Mouse (Mus musculus): Measurements from ENCODE around the gene Zfp790. TPM values are rescaled to one million over a fixed set of nuclear protein-coding genes. Genes with fewer than 3 reads are reported as not detected.
"Not testable (repeated sequence)": the region's sequence is repeated elsewhere in the genome, so short reads cannot be mapped to it uniquely, and the experiment has no call there.

Gene Zfp790
- total RNA-seq, 2 experiments from 2014 or later: 21.0 to 22.0 TPM

DNA sequence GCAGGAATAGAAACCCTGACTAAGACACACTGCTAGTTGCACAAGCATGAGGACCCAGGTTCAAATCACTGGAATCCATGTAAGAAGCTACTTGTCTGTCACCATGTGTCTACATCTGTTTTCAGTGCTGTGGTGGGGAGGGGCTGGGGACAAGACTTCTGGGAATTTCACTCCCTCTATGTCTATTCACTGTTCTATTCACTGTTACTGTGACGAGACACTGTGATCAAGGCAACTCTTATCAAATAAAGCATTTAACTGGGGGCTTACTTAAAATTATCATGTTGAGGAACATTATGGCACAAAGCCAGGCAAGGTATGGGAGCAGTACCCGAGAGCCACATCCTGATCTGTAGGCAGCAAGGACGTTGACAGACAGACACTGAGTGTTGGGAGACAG is 23.3 kb downstream of the Zfp790 start:
- DNase-seq (ENCODE audit: extremely low spot score in 1 of 2, low spot score in 1 of 2): no peak

DNA sequence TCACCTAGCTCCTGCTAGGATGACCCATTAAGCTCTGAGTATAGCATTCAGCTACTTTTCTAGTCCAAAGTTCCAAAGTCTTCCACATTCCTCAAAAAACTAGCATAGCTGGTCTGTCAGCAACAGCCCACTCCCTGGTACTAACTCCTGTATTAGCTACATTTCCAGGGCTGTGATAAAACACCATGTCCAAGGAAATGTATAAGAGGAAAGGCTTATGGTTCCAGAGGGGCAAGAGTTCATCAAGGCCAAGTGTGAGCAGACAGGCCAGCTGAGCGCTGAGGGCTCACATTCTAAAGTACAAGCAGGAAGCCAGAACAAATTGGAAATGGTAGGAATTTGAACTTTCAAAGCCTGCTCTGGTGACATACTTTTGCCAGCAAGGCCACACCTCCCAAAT is 26.2 kb downstream of the Zfp790 start:
- DNase-seq (ENCODE audit: extremely low spot score in 1 of 2, low spot score in 1 of 2): no peak

DNA sequence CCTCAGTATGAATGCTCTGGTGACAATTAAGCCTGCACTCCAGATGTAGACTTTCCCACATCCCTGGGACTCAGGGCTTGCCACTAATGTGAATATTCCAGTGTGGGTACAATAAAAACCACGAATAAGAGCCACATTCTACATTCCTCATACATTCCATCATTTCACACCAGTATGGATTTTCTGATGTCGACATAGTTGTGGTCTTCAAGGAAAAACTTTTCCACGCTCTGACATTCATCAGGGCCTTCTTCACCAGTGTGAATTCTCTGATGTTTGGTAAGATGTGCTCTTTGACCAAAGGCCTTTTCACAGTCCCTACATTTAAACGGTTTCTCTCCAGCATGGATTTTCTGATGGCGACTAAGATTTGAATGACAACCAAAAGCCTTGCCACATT is 28.7 kb downstream of the Zfp790 start:
- DNase-seq (ENCODE audit: extremely low spot score in 1 of 2, low spot score in 1 of 2): no peak

DNA sequence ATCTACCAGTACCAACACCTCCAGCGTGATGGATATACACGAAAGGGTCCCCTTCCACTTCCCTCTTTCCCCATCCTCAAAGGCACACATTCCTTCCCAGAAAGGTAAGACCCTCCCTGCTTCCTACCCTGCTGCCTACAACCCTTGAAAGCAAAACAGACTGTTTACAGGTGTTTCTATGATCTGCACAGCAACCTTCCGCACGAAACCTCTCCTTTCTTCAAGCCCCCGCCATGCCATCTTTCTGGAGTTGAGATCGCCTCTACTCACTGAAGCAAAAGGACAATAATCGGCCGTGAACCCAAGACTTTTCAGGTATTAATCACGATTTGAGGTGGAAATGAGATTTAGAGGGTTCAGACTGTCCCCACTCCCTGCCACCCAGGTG is 36.9 kb downstream of the Zfp790 start:
- DNase-seq (ENCODE audit: extremely low spot score in 1 of 2, low spot score in 1 of 2): no peak

DNA sequence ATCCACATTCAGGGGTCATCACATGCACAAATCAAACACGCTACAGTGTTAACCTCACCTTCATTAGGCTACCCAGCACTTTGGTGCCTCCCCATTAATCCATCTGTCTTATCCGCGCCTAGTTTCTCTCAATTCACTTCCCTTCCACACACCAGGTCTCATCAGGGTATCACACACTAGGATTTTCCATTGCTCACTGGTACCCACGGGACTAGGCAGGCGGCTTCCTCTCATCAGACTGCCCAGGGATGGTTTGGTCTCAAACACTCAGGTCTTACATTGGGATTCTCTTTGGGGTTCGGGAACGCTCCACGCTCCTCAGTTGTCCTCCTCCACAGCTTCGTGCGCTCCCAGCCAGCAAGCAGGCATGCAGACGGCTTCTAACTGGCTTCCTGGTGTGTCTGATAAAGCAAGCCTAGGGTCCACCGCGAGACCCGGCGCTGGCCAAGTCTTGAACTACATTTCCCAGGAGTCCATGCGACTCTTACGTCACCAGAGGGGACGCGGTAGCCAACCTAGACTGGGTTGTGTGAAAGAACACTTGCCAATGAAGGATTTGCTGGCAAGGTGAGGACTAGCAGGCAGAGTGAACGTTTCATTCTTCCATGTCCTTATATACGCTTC is 37.4 kb downstream of the Zfp790 start, which contains the start of gene Zfp940:
TSS of gene Zfp940 (minus strand) at position 451 of the 624 bp plus-strand sequence.
- DNase-seq (ENCODE audit: extremely low spot score in 1 of 2, low spot score in 1 of 2): peak; percentile 73 to 83

DNA sequence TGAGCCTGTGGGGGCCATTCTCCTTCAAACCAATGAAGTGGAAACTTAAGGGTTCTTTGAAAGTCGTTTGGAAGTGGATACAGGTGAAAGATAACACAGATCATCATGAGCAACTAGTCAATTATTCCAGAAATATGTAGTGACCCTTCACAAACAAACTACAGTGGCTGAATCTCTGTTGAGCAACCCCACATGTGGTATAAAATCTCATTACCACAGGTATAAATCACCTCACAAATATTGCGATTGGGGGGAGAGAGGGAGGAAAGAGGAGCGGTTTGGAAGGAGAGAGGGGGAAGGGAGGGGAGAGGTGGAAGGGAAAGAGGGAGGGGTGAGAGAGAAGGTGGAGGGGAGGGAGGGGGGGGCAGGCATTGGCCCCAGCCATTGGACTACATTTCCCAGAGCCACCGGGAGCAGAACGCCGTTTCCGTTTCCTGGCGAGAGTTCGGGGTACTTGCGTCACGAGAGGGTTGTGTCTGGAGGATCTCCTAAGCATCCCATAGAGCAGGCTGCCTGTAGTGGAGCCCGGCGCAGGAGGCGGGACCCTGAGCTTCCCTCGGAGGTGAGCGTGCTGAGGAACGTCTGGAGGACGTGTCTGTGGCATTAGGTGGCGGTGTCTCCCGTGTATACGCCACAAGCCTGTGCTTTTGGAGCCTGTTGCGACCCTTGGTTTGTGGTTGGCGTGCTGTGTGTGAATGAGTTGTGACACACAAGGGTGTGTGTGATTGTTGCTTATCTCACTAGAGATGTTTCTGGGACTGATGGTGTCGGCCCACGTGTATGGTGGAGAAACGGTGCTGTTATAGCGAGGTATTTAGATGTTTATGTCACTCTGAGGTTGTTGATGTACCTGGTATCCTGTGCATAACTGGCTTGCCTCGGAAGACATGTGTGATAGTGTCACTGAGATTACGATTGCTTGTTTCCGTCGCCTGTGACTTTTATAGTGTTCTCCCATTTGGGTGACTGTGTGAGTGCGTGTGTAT is 43.9 kb downstream of the Zfp790 start, which contains the start of gene Zfp420:
TSS of gene Zfp420 (plus strand) at position 448 of the 986 bp plus-strand sequence.
- peak; percentile 79 to 81 for DNase-seq (ENCODE audit: extremely low spot score in 1 of 2, low spot score in 1 of 2)

DNA sequence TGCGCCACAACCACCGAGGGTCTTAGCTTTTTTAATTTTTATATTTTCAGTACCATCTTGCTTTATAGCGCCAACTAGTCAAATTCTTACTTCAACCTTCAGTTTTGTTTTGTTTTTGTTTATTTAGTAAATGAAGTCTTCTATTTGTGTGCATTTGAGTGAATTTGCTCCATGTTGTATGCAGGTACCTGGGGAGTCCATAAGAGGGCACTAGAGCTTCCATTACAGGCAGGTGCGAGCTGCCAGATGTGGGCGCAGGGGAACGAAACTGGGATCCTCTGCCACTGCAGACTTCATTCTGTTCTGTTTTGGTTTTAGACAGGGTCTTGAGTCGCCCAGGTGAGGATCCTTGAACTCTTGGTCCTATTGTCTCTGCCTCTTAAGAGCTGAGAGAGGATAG is 45.7 kb downstream of the Zfp790 start:
- DNase-seq (ENCODE audit: extremely low spot score in 1 of 2, low spot score in 1 of 2): no peak

DNA sequence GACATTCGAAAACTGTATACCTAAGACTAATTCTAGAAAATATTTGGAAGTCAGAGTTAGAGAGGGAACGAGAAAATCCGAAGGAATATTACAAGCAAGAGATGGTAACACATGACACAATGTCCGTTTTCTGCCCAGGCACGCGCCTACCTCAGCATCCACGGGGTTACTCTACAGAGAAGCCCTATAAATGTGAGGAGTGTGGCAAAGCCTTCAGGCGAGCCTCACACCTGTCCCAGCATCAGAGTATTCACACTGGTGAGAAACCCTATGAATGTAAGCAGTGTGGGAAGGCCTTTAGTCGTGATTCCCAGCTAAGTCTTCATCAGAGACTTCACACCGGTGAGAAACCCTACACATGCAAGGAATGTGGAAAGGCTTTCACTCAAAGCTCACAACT is 58.3 kb downstream of the Zfp790 start:
- DNase-seq (ENCODE audit: extremely low spot score in 1 of 2, low spot score in 1 of 2): no peak

DNA sequence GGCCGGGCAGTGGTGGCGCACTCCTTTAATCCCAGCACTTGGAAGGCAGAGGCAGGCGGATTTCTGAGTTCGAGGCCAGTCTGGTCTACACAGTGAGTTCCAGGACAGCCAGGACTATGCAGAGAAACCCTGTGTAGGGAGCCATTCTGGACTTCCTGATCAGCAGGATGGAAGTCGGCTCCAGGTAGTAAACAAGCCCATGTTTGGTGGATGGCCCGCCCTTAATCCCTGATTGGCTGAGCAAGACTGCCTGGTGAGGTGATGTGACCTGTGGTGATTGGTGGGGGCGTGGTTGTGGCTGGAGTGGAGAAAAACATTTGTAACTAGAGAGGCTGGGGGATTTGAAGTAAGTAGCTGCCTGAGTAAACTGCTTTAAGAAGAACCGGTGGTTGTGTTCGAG is 61.6 kb downstream of the Zfp790 start:
- DNase-seq (ENCODE audit: extremely low spot score in 1 of 2, low spot score in 1 of 2): not testable (repeated sequence)

DNA sequence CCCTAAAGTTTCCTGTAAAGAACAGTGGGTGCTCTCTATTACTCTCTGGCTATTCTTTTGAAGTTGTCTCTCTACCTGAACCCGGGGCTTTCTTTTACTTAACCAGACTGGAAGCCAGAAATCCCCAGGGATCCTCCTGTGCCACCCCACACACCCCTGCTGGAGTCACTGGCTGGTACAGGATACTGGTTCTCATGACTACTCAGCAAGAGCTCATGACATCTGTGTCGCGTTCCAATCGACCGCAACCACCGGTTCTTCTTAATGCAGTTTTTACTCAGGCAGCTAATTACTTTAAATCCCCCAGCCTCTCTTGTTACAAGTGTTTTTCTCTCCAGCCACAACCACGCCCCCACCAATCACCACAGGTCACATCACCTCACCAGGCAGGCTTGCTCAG is 64.1 kb downstream of the Zfp790 start:
- no peak for DNase-seq (ENCODE audit: extremely low spot score in 1 of 2, low spot score in 1 of 2)

Small RNA genes within 50 kb of the gene (microRNA-seq; reads per million reads assigned to microRNA genes)
- gene Mir1964: 2.2 to 4.8 reads per million in 2 experiments

Other genes with a start within 250 kb of the Zfp790 start
- under 1 TPM in 1 of 2 experiments, not detected in 1; 0.52 TPM for gene Catsperg2, start 89.1 kb upstream of the Zfp790 start, total RNA-seq (2021)
- gene Zfp84, start 47.6 kb upstream of the Zfp790 start, total RNA-seq (2021): 10 to 100 TPM; 18.6 to 19.0 TPM
- 10 to 100 TPM in 1 of 2 experiments, 1 to 10 TPM in 1; 9.6 to 10.9 TPM for gene Zfp30, start 32.1 kb upstream of the Zfp790 start, total RNA-seq (2021)
- gene Zfp940, start 37.6 kb downstream of the Zfp790 start, total RNA-seq (2021): 10 to 100 TPM; 14.3 to 17.0 TPM
- 10 to 100 TPM; 14.0 to 14.2 TPM for gene Zfp420, start 43.9 kb downstream of the Zfp790 start, total RNA-seq (2021)
- 10 to 100 TPM; 19.5 to 20.1 TPM for gene Zfp27, start 90.5 kb downstream of the Zfp790 start, total RNA-seq (2021)
- 1 to 10 TPM; 8.4 to 8.7 TPM for gene Zfp383, start 92.1 kb downstream of the Zfp790 start, total RNA-seq (2021)
- gene Zfp74, start 138.0 kb downstream of the Zfp790 start, total RNA-seq (2021): 10 to 100 TPM; 15.1 to 16.7 TPM
- gene Zfp568, start 167.8 kb downstream of the Zfp790 start, total RNA-seq (2021): 1 to 10 TPM; 2.5 to 3.5 TPM
- gene Zfp14, start 235.3 kb downstream of the Zfp790 start, total RNA-seq (2021): 10 to 100 TPM in 1 of 2 experiments, 1 to 10 TPM in 1; 9.2 to 10.3 TPM